Mouse (Mus musculus) G1E-ER4 (cell line): ENCODE data around the gene Smarca2. TPM values are rescaled to one million over a fixed set of nuclear protein-coding genes. Genes with fewer than 3 reads are reported as not detected.

Experiments used
- GATA1 ChIP-seq: IDR thresholded peaks from one replicate; pipeline ENCODE4 v1.8.0; 2012; ENCODE audit warnings: low read length, inconsistent platforms
- polyA plus RNA-seq: library from polyadenylated mRNA; stranded (reverse); fragments of >175 nt; gene quantifications from 2 replicates; pipeline ENCODE4 v1.2.3, GENCODE M21; 2012

Gene Smarca2
- polyA plus RNA-seq, 1 experiment: 17.3 TPM

DNA sequence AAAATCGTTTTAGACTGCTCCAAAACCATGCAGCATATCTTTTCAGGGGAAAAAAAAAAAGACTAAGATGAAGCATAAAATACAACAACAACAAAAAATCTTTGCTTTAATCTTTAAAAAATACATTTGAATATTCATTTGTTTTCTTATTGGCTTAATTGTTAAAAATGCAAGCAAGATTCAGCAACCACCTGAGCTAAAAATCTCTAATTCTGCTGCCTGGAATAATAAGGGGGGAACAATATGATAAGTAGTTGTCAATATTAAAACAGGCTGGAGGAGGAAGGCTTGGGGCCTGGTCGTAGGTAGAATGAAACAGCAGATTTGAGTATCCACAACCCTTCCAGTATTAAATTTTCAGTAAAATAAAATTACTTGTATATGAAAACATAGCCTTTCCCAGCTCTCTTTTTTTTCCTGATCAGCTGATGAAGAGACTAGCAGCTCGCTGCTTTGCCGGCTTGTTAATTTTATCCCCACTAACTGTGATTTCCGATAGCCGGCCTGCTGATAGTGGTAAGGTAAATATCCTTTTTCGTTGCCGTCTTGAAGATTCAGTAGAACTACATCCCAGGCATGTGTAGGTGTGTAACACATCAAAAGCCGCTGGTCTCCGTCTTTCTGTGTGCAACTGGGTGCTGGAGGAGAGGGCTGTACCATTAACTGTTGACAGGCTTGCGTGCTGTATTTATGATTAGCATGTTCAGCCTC is 144.7 kb downstream of the Smarca2 start:
- no peak for TF ChIP-seq GATA1

- TF ChIP-seq GATA1: no peak
Observed at GRCm38 (mm10) chr19:26752611-26753163, 147.8 kb downstream of the Smarca2 start.

DNA sequence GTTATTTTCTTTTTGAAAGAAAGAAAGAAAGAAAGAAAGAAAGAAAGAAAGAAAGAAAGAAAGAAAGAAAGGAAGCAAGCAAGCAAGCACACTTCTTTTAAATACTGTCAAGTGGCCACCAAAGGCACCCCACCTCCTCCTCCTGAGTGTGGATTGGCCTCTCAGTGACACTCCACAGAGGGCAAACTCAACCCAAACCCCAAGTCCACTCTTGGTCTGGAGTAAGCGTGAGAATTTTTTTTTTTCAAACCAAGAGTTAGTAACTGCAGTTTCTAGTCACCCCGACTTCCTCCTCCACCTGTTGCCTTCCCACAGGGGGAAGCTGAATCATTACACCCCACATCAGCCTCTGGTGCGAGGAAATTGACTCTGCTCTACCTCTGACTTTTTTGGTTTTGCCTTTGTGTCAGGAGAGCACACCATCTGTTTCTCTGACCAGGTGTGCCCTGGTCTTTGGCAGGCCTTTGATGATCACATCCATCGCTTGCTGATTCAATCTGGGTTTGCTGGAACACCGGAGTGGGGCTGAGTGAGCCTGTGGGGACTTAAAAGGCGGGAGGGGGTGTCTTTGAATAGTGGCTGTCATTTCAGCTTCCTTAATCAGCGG is 148.5 kb downstream of the Smarca2 start:
- TF ChIP-seq GATA1: no peak

DNA sequence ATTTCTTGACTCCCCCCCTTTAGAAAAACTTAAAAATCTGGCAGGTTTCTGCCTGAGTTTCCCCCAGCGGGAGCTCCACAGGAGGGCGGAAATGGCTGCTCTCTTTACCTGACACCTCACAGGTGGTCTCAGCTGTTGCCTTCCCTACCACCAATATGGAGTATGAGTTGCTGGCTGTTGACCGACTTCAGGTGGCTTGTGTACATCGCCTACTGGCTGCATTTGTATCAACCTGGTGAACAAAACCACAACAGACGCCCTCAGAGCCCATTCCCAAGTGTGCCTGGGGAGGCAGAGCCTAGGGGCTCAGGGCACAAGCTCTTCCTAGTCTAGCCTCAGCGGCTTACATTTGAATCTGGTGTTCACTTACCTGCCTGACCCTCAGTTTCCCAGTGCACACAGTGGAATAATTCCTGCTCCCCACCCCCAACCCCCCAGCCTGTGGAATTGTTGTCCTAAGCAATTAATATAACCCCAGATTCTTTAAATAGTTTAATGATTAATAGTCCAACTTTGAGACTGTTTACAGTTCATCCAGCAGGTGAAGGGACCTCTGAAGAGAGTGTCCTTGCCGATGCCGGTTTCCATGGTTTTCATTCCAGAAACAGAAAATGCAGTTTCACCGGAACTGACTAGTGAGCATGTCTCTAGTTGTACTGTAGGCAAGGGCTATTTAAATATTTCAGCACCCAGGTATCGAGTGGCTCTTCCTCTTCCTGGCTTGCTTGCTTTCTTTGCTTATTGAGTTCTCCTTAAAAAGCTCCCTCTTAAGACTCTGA is 149.4 kb downstream of the Smarca2 start:
- no peak for TF ChIP-seq GATA1

GRCm38 (mm10) chr19:26755991-26756390 is 151.1 kb downstream of the Smarca2 start:
- TF ChIP-seq GATA1: no peak

GRCm38 (mm10) chr19:26756399-26756798 is 151.5 kb downstream of the Smarca2 start:
- TF ChIP-seq GATA1: no peak

GRCm38 (mm10) chr19:26758156-26758555 is 153.3 kb downstream of the Smarca2 start:
- no peak for TF ChIP-seq GATA1

GRCm38 (mm10) chr19:26758620-26759019 is 153.8 kb downstream of the Smarca2 start:
- TF ChIP-seq GATA1: no peak

DNA sequence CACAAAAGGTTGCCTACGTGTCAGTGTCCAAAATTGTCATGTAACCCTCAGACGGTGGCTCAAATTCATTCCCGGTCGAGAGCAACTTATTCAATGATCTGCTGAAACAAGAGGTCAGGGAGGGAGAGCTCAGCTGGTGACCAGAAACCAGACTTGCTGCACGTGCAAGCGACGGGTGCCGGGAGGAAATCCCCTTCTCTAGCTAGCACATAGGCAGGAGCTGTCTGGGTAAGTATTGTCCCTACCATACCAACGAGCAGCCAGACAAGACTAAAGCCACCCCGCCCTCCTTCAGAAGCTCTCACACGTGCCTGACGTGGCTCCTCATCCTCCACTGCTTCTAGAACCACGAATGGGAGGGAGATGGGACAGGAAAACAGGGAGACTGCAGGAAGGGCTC is 154.4 kb downstream of the Smarca2 start:
- TF ChIP-seq GATA1: no peak

- TF ChIP-seq GATA1: no peak
Observed at GRCm38 (mm10) chr19:26761257-26761656, 156.4 kb downstream of the Smarca2 start.

- TF ChIP-seq GATA1: no peak
Observed at GRCm38 (mm10) chr19:26765483-26765882, 160.6 kb downstream of the Smarca2 start.

- TF ChIP-seq GATA1: no peak
Observed at GRCm38 (mm10) chr19:26767454-26767853, 162.6 kb downstream of the Smarca2 start.

DNA sequence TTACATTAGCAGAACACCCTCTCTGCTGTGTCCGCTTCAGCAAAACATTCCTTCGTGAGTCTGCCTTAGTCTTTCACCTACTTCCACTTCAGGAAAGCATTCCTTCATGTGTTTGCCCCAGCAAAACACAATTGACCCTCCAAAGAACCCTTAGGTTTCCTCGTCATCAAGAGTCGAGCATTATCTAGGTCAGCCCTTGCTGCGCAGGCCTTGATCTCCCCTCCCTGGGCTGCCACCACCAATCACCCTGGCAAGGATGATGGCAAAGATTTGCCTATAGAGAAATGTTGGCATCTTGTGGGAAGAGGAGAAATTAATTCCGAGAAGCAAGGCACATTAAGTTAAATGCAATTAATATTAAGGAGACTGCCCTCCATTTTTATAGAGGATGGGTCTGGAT is 163.1 kb downstream of the Smarca2 start:
- no peak for TF ChIP-seq GATA1

DNA sequence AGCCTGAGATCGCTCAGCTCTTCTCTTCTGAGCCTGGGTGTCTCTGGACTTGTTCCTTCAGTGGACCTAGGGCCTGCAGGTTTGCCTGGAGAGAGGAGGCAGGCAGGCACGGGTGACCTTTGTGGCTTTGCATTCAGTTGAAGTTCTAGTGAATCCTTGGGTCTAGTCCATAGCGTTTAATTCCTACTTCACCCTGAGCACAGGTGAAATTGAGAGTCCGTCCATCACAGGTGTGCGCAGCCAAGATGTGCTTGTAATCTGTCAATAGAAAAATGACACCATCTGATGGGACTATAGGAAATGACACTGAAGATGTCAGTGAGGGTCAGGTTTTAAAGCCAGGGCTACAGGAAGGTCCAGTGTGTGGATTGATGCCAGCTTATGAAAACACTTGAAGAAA is 164.0 kb downstream of the Smarca2 start:
- TF ChIP-seq GATA1: no peak

GRCm38 (mm10) chr19:26769609-26770500 is 165.0 kb downstream of the Smarca2 start:
- TF ChIP-seq GATA1: no peak
